Mouse (Mus musculus) kidney, postnatal 0 days (tissue): ENCODE measurements around the gene Bag2. TPM values are rescaled to one million over a fixed set of nuclear protein-coding genes. Genes with fewer than 3 reads are reported as not detected.

Source experiments
- ATAC-seq: fragments of 200-750 bp; cut with Nextera tagmentation; replicated peaks from 2 replicates; pipeline ENCODE4 v1.8.0; 2017; ENCODE audit warnings: low read depth, moderate number of reproducible peaks, moderate TSS enrichment, moderate library complexity; ENCODE audit not compliant: low FRiP score
- DNase-seq: peaks from one replicate; pipeline ENCODE4 v3.0.0-alpha.2; 2016; ENCODE audit warnings: low spot score
- H3K27ac ChIP-seq: fragments of 300-500 bp; sonication (generic); 2 replicates; pipeline ENCODE4 v1.5.1; 2014; ENCODE audit warnings: mild to moderate bottlenecking
- H3K27me3 ChIP-seq: fragments of 300-500 bp; sonication (generic); 2 replicates; pipeline ENCODE4 v1.6.1; 2014; ENCODE audit warnings: low read length, mixed read lengths; ENCODE audit not compliant: insufficient read depth
- H3K36me3 ChIP-seq: fragments of 300-500 bp; sonication (generic); 2 replicates; pipeline ENCODE4 v1.6.1; 2014; ENCODE audit warnings: low read length, mixed read lengths; ENCODE audit not compliant: insufficient read depth
- H3K4me1 ChIP-seq: fragments of 300-500 bp; sonication (generic); replicated peaks from 2 replicates; pipeline ENCODE4 v1.6.1; 2014; ENCODE audit warnings: antibody characterized with exemption, low read length, mixed read lengths; ENCODE audit not compliant: insufficient read depth
- H3K4me2 ChIP-seq: fragments of 300-500 bp; sonication (generic); 2 replicates; pipeline ENCODE4 v1.6.1; 2014; ENCODE audit warnings: mild to moderate bottlenecking, low read length, moderate library complexity, mixed read lengths
- H3K4me3 ChIP-seq: fragments of 300-500 bp; sonication (generic); replicated peaks from 2 replicates; pipeline ENCODE4 v1.5.1; 2014; ENCODE audit warnings: low read depth, low read length
- H3K9ac ChIP-seq: fragments of 300-500 bp; sonication (generic); 2 replicates; pipeline ENCODE4 v1.6.1; 2014; ENCODE audit warnings: low read depth, low read length
- H3K9me3 ChIP-seq: fragments of 300-500 bp; sonication (generic); replicated peaks from 2 replicates; pipeline ENCODE4 v1.6.1; 2016; ENCODE audit warnings: low read length, inconsistent platforms, mixed read lengths
- CTCF ChIP-seq: IDR thresholded peaks from 2 replicates; pipeline ENCODE4 v1.5.1; 2016; ENCODE audit warnings: antibody characterized with exemption, low read depth, mild to moderate bottlenecking, moderate library complexity
- WGBS: fragments of 180-500 bp; shearing (Covaris S2); extraction: QIAGEN DNeasy Blood & Tissue Kit; methylation state at CpG from one replicate; pipeline ENCODE4 v1.1.7; 2014; 5-methylcytosine and 5-hydroxymethylcytosine counted together
- polyA plus RNA-seq: library from polyadenylated mRNA; unstranded; fragments of >200 nt; fragmentation: Nextera tagmentation; extraction: Ambion mirVana; gene quantifications from 2 replicates; pipeline ENCODE4 v1.2.1, GENCODE M21; 2015

Gene Bag2
- polyA plus RNA-seq, 1 experiment from 2014 or later: 76.9 TPM

GRCm38 (mm10) chr1:33776175-33776611 is 18.6 kb upstream of the Bag2 start:
- Histone ChIP-seq H3K27me3 (no peaks in the 10 kb centered on the region), H3K9me3 (no peaks in the 10 kb centered on the region), H3K36me3 (peaks cover 17% of the 10 kb centered on the region; the same call in 1 of the 2 replicates), H3K4me2 (no peak overlapping the region), H3K9ac (no peak overlapping the region), H3K27ac (no peak overlapping the region), H3K4me1 (no peaks in the 10 kb centered on the region), H3K4me3 (no peak overlapping the region)
- TF ChIP-seq CTCF: no peak
- ATAC-seq: no peak
- 85% methylated on average over 14 of the region's 14 CpGs for WGBS
- DNase-seq: no peak

- Histone ChIP-seq H3K4me1 (peaks cover 2% of the 10 kb centered on the region; the same call in 1 of the 2 replicates), H3K27me3 (no peaks in the 10 kb centered on the region), H3K36me3 (peaks cover 37% of the 10 kb centered on the region), H3K4me2 (no peak overlapping the region), H3K27ac (no peak overlapping the region), H3K9ac (no peak overlapping the region), H3K4me3 (no peak overlapping the region), H3K9me3 (no peaks in the 10 kb centered on the region)
- DNase-seq (no peak), ATAC-seq (no peak)
- 92% methylated on average over 9 of the region's 9 CpGs for WGBS
- no peak for TF ChIP-seq CTCF
Measured at GRCm38 (mm10) chr1:33772106-33772505, 14.5 kb upstream of the Bag2 start.

GRCm38 (mm10) chr1:33771621-33772020 is 14.0 kb upstream of the Bag2 start:
- TF ChIP-seq CTCF: no peak
- no peak for DNase-seq
- no peak overlapping the region for H3K4me2 ChIP-seq
- no peak overlapping the region for H3K27ac ChIP-seq
- H3K4me1 ChIP-seq: peaks cover 3% of the 10 kb centered on the region; the same call in 1 of the 2 replicates
- no peak overlapping the region for H3K4me3 ChIP-seq
- no peak overlapping the region for H3K9ac ChIP-seq
- 94% methylated on average over 10 of the region's 10 CpGs for WGBS
- ATAC-seq: no peak
- peaks cover 34% of the 10 kb centered on the region for H3K36me3 ChIP-seq
- H3K27me3 ChIP-seq: no peaks in the 10 kb centered on the region
- no peaks in the 10 kb centered on the region for H3K9me3 ChIP-seq

- peaks cover 3% of the 10 kb centered on the region; the same call in 1 of the 2 replicates for H3K4me1 ChIP-seq
- H3K9ac ChIP-seq: no peak overlapping the region
- no peak for TF ChIP-seq CTCF
- DNase-seq: no peak
- H3K36me3 ChIP-seq: peaks cover 28% of the 10 kb centered on the region
- no peak overlapping the region for H3K27ac ChIP-seq
- H3K4me3 ChIP-seq: no peak overlapping the region
- no peak overlapping the region for H3K4me2 ChIP-seq
- no peaks in the 10 kb centered on the region for H3K27me3 ChIP-seq
- ATAC-seq: no peak
- H3K9me3 ChIP-seq: no peaks in the 10 kb centered on the region
Measured at GRCm38 (mm10) chr1:33768827-33769226, 11.2 kb upstream of the Bag2 start.

GRCm38 (mm10) chr1:33768091-33768787 is 10.6 kb upstream of the Bag2 start:
- no peaks in the 10 kb centered on the region for H3K9me3 ChIP-seq
- no peaks in the 10 kb centered on the region for H3K27me3 ChIP-seq
- DNase-seq: no peak
- ATAC-seq: no peak
- H3K9ac ChIP-seq: no peak overlapping the region
- H3K36me3 ChIP-seq: peaks cover 28% of the 10 kb centered on the region
- H3K27ac ChIP-seq: no peak overlapping the region
- WGBS: 87% methylated on average over 1 of the region's 1 CpGs
- peaks cover 3% of the 10 kb centered on the region; the same call in 1 of the 2 replicates for H3K4me1 ChIP-seq
- H3K4me3 ChIP-seq: no peak overlapping the region
- no peak for TF ChIP-seq CTCF
- H3K4me2 ChIP-seq: no peak overlapping the region

- peaks cover 28% of the 10 kb centered on the region for H3K36me3 ChIP-seq
- no peaks in the 10 kb centered on the region for H3K27me3 ChIP-seq
- no peak overlapping the region for H3K4me3 ChIP-seq
- no peak overlapping the region for H3K4me2 ChIP-seq
- peak overlapping the region; percentile 73 for H3K27ac ChIP-seq
- H3K4me1 ChIP-seq: peaks cover 3% of the 10 kb centered on the region; the same call in 1 of the 2 replicates
- WGBS: 62% methylated on average over 16 of the region's 16 CpGs
- no peak for TF ChIP-seq CTCF
- no peaks in the 10 kb centered on the region for H3K9me3 ChIP-seq
- no peak overlapping the region for H3K9ac ChIP-seq
- DNase-seq (no peak), ATAC-seq (peak; percentile 78)
Measured at GRCm38 (mm10) chr1:33766520-33767508, 9.2 kb upstream of the Bag2 start.
